8 mouse cellular contexts compared by ENCODE assay signal in the genomic region with DNA sequence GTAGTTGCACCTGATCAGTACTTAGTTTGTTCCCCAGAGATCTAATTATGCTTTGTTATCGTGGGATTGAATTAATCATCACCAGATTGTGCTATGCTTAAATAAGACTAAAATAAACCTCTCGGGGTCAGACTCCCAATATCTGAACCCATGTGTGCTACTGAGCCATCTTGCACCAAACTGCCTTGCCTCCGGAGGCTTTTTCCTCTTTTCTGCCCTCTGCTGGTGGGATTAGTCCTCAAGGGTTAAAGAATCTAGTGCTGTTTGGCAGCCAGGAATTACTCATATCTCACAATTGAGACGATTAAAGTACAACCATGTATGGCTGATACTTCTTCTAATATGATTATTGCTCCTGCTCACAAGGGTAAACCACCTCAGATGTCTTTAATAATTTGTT.
DNase-seq lines count a peak whose midpoint lies in the region; ATAC-seq lines count a peak whose summit lies in the region.

No protein-coding gene starts in this region.

- ATAC-seq in frontal cortex, adult (ENCODE audit: low TSS enrichment): no peak

- peak; percentile 63 for DNase-seq in kidney, postnatal 14 days
- DNase-seq in kidney, adult 11 months: no peak
- DNase-seq in ES-CJ7 (ENCODE audit: low read depth, low spot score) (peak; percentile 57), adipocyte (ENCODE audit: low spot score) (peak; percentile 72)
- DNase-seq in kidney, postnatal 25 days: peak; percentile 56 to 78
- peak; percentile 6 for DNase-seq in telencephalon, adult 2 months (ENCODE audit: low read depth, low spot score)
- DNase-seq in yolk sac, embryonic 10.5 days (ENCODE audit: low spot score): no peak

Comparison
In these comparisons a context has a peak if more than half of its experiments do, and no peak if none do; other contexts are left out.
1. DNase-seq: peak in kidney, postnatal 14 days (single experiment), ES-CJ7 (single experiment), adipocyte (single experiment), kidney, postnatal 25 days (2 of 2) and telencephalon, adult 2 months (single experiment); none in kidney, adult 11 months (single experiment) and yolk sac, embryonic 10.5 days (single experiment).